Mouse (Mus musculus): ENCODE data around the gene Car2. TPM values are rescaled to one million over a fixed set of nuclear protein-coding genes. Genes with fewer than 3 reads are reported as not detected.

The Car2 gene
- total and polyA plus RNA-seq, 2 experiments from 2014 or later, result 32.4 to 50.1 TPM

- Histone ChIP-seq H3K4me2 (ENCODE audit: low read depth, low read length, poor library complexity, severe bottlenecking) (no peak overlapping the region), H3K4me3 (ENCODE audit: low read depth, low read length) (no peak overlapping the region), H3K27me3 (ENCODE audit: insufficient read depth, low read length) (no peaks in the 10 kb centered on the region), H3K36me3 (ENCODE audit: insufficient read depth, low read length) (no peaks in the 10 kb centered on the region), H3K27ac (ENCODE audit: low read depth, low read length) (no peak overlapping the region), H3K4me1 (ENCODE audit: insufficient read depth, low read length) (no peaks in the 10 kb centered on the region), H3K9me3 (ENCODE audit: low read length) (no peaks in the 10 kb centered on the region), H3K9ac (replicated peaks; ENCODE audit: low read length, poor library complexity, severe bottlenecking) (no peak overlapping the region)
- ATAC-seq (ENCODE audit: low FRiP score) (no peak), DNase-seq (ENCODE audit: low spot score) (no peak)
- no peak for TF ChIP-seq CTCF (IDR thresholded peaks at IDR 0.05)
- WGBS, result 71% methylated on average over 2 of the region's 2 CpGs
Observed at GRCm38 (mm10) chr3:14889085-14889484, 3.0 kb downstream of the Car2 start.

- Histone ChIP-seq H3K4me2 (ENCODE audit: low read depth, low read length, poor library complexity, severe bottlenecking) (no peak overlapping the region), H3K27me3 (ENCODE audit: insufficient read depth, low read length) (no peaks in the 10 kb centered on the region), H3K9me3 (ENCODE audit: low read length) (no peaks in the 10 kb centered on the region), H3K4me1 (ENCODE audit: insufficient read depth, low read length) (no peaks in the 10 kb centered on the region), H3K4me3 (ENCODE audit: low read depth, low read length) (no peak overlapping the region), H3K9ac (replicated peaks; ENCODE audit: low read length, poor library complexity, severe bottlenecking) (no peak overlapping the region), H3K36me3 (ENCODE audit: insufficient read depth, low read length) (no peaks in the 10 kb centered on the region), H3K27ac (ENCODE audit: low read depth, low read length) (no peak overlapping the region)
- WGBS, result 40% methylated on average over 4 of the region's 4 CpGs
- no peak for ATAC-seq (ENCODE audit: low FRiP score)
- no peak for TF ChIP-seq CTCF (IDR thresholded peaks at IDR 0.05)
- peak; percentile 27 for DNase-seq (ENCODE audit: low spot score)
Observed at GRCm38 (mm10) chr3:14889716-14890409, 3.8 kb downstream of the Car2 start.

- Histone ChIP-seq H3K27me3 (ENCODE audit: insufficient read depth, low read length) (no peaks in the 10 kb centered on the region), H3K27ac (ENCODE audit: low read depth, low read length) (no peak overlapping the region), H3K36me3 (ENCODE audit: insufficient read depth, low read length) (no peaks in the 10 kb centered on the region), H3K4me1 (ENCODE audit: insufficient read depth, low read length) (no peaks in the 10 kb centered on the region), H3K4me3 (ENCODE audit: low read depth, low read length) (no peak overlapping the region), H3K9me3 (ENCODE audit: low read length) (no peaks in the 10 kb centered on the region), H3K9ac (replicated peaks; ENCODE audit: low read length, poor library complexity, severe bottlenecking) (no peak overlapping the region), H3K4me2 (ENCODE audit: low read depth, low read length, poor library complexity, severe bottlenecking) (no peak overlapping the region)
- WGBS, result 83% methylated on average over 3 of the region's 3 CpGs
- DNase-seq (ENCODE audit: low spot score) (no peak), ATAC-seq (ENCODE audit: low FRiP score) (no peak)
- no peak for TF ChIP-seq CTCF (IDR thresholded peaks at IDR 0.05)
Observed at GRCm38 (mm10) chr3:14892991-14893390, 6.9 kb downstream of the Car2 start.

- no peak for TF ChIP-seq CTCF (IDR thresholded peaks at IDR 0.05)
- ATAC-seq (ENCODE audit: low FRiP score), result no peak
- 87% methylated on average over 5 of the region's 5 CpGs for WGBS
Observed at GRCm38 (mm10) chr3:14893700-14894099, 7.6 kb downstream of the Car2 start.

GRCm38 (mm10) chr3:14895333-14895732 lies 9.3 kb downstream of the Car2 start:
- Histone ChIP-seq H3K4me1 (ENCODE audit: insufficient read depth, low read length) (no peaks in the 10 kb centered on the region), H3K9ac (replicated peaks; ENCODE audit: low read length, poor library complexity, severe bottlenecking) (no peak overlapping the region), H3K27ac (ENCODE audit: low read depth, low read length) (no peak overlapping the region), H3K9me3 (ENCODE audit: low read length) (no peaks in the 10 kb centered on the region), H3K27me3 (ENCODE audit: insufficient read depth, low read length) (no peaks in the 10 kb centered on the region), H3K4me2 (ENCODE audit: low read depth, low read length, poor library complexity, severe bottlenecking) (no peak overlapping the region), H3K36me3 (ENCODE audit: insufficient read depth, low read length) (no peaks in the 10 kb centered on the region; the same call in 1 of the 2 replicates), H3K4me3 (ENCODE audit: low read depth, low read length) (no peak overlapping the region)
- ATAC-seq (ENCODE audit: low FRiP score) (no peak), DNase-seq (ENCODE audit: low spot score) (no peak)
- no peak for TF ChIP-seq CTCF (IDR thresholded peaks at IDR 0.05)
- 96% methylated on average over 3 of the region's 3 CpGs for WGBS

More at GRCm38 (mm10) chr3:14893700-14894099, 7.6 kb downstream of the Car2 start:
- Histone ChIP-seq H3K27ac (ENCODE audit: low read depth, low read length) (no peak overlapping the region), H3K4me2 (ENCODE audit: low read depth, low read length, poor library complexity, severe bottlenecking) (no peak overlapping the region), H3K9ac (replicated peaks; ENCODE audit: low read length, poor library complexity, severe bottlenecking) (no peak overlapping the region), H3K27me3 (ENCODE audit: insufficient read depth, low read length) (no peaks in the 10 kb centered on the region), H3K4me1 (ENCODE audit: insufficient read depth, low read length) (no peaks in the 10 kb centered on the region), H3K4me3 (ENCODE audit: low read depth, low read length) (no peak overlapping the region), H3K9me3 (ENCODE audit: low read length) (no peaks in the 10 kb centered on the region), H3K36me3 (ENCODE audit: insufficient read depth, low read length) (no peaks in the 10 kb centered on the region)
- no peak for DNase-seq (ENCODE audit: low spot score)

GRCm38 (mm10) chr3:14897770-14898169 lies 11.7 kb downstream of the Car2 start:
- 51% methylated on average over 6 of the region's 6 CpGs for WGBS
- H3K4me1 ChIP-seq (ENCODE audit: insufficient read depth, low read length), result no peaks in the 10 kb centered on the region
- no peaks in the 10 kb centered on the region for H3K9me3 ChIP-seq (ENCODE audit: low read length)
- H3K27me3 ChIP-seq (ENCODE audit: insufficient read depth, low read length), result no peaks in the 10 kb centered on the region
- DNase-seq (ENCODE audit: low spot score) (no peak), ATAC-seq (ENCODE audit: low FRiP score) (no peak)
- TF ChIP-seq CTCF (IDR thresholded peaks at IDR 0.05), result no peak
- H3K4me2 ChIP-seq (ENCODE audit: low read depth, low read length, poor library complexity, severe bottlenecking), result no peak overlapping the region
- no peak overlapping the region for H3K9ac ChIP-seq (replicated peaks; ENCODE audit: low read length, poor library complexity, severe bottlenecking)
- H3K4me3 ChIP-seq (ENCODE audit: low read depth, low read length), result no peak overlapping the region
- no peak overlapping the region for H3K27ac ChIP-seq (ENCODE audit: low read depth, low read length)
- H3K36me3 ChIP-seq (ENCODE audit: insufficient read depth, low read length), result no peaks in the 10 kb centered on the region; the same call in 1 of the 2 replicates
